Mouse (Mus musculus): ENCODE data around the gene Olfr1090. TPM values are rescaled to one million over a fixed set of nuclear protein-coding genes. Genes with fewer than 3 reads are reported as not detected.

The Olfr1090 gene
- not detected in 2 replicates for polyA plus RNA-seq (2012; ENCODE audit: insufficient read depth, low replicate concordance)

DNA sequence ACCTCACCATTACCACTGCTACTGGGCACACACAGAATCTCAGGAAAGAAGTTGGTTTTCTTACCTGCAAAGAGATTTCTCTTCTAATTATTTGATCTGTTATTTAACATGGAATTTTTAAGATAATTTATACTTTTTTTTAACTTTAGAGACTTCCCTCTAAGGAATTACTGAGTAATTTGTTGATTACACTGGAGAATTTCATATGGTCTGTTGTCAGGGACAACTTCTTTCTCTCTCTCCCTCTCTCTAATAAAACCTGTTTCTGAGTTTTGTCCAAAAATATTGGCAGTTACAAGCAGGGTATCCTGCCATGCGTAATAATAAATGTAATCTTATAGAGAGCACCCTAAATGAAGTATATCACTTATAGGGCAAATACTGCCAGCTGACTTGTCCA, at the start of gene Olfr1090:
Gene Olfr1090 (minus strand): TSS at position 101 of the 400 bp plus-strand sequence.
- Histone ChIP-seq H3K9me3 (no peaks in the 10 kb centered on the region), H3K36me3 (replicated peaks; ENCODE audit: low read length) (no peaks in the 10 kb centered on the region), H3K4me1 (no peaks in the 10 kb centered on the region), H3K4me3 (replicated peaks) (no peak within 1 kb of the TSS), H3K27me3 (replicated peaks) (no peaks in the 10 kb centered on the region)
- TF ChIP-seq FLI1 (IDR thresholded peaks at IDR 0.05; ENCODE audit: low read length) (no peak), GATA1 (IDR thresholded peaks at IDR 0.05; ENCODE audit: borderline replicate concordance, low read length) (no peak)

DNA sequence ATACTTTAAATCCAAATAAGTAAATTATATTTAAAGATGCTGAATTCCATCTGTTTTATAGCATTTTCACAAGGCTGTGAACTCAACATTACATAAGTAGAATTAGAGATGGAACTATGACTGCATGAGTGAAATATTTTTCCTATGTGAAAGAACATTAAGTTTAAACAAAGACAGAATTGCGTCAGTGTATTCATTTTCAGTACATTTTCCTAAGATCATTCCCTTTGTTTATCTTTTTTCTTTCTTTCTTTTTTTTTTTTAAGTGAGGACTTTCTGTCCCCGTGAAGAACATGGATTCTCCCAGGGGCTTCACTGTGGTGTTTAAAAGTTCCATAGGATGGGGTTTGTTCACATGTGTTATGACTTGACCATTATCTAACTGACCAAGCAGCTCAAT, 23.4 kb upstream of the Olfr1090 start, which contains the start of gene Olfr1093:
Gene Olfr1093 (plus strand): TSS at position 301 of the 400 bp plus-strand sequence.
- Histone ChIP-seq H3K36me3 (replicated peaks; ENCODE audit: low read length) (no peaks in the 10 kb centered on the region), H3K4me3 (replicated peaks) (no peak within 1 kb of the TSS)
- TF ChIP-seq GATA1 (IDR thresholded peaks at IDR 0.05; ENCODE audit: borderline replicate concordance, low read length), result no peak
- no peak for TF ChIP-seq FLI1 (IDR thresholded peaks at IDR 0.05; ENCODE audit: low read length)

DNA sequence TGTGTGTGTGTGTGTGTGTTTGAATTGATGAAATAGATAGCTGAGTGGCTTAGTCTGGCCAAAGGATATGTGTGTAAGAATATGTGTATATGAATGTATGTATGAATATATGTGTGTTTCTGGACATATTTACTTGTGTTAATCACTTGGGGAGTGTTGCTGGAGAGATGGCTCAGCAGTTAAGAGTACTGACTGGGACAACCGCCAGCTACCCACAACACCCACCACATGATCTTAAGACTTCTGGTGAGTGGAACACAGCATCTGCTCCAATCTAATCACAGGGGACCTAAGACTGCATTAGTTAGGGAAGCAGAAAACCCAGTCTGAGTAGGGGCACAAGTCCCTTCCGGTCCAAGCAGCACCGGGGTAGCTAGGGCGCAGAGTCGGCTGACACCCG, 2.3 kb upstream of the Olfr1090 start:
- no peaks in the 10 kb centered on the region for H3K36me3 ChIP-seq (replicated peaks; ENCODE audit: low read length)

More for the DNA sequence above, 23.4 kb upstream of the Olfr1090 start, which contains the start of gene Olfr1093:
- Histone ChIP-seq H3K4me1 (no peaks in the 10 kb centered on the region), H3K9me3 (no peaks in the 10 kb centered on the region), H3K27me3 (replicated peaks) (no peaks in the 10 kb centered on the region)

DNA sequence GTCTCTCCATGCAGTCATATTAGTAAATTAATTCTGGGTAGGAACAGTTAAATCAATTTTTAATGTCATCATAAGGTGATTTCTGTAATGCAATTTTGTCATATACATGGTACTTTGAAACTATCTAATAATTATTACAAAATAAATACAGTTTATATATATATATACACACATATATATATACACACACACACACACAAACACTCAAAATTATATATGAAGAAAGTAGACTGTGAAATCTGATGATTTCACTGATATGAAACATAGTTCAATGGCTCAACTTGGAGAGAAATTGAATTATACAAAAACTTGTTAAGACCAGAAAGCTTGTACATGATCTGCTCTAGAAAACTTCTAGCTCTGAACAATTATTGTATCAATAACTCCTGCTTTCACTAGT, 25.2 kb downstream of the Olfr1090 start, which contains the start of gene Olfr1089:
Gene Olfr1089 (minus strand): TSS at position 101 of the 400 bp plus-strand sequence.
- Histone ChIP-seq H3K4me1 (no peaks in the 10 kb centered on the region), H3K9me3 (no peaks in the 10 kb centered on the region), H3K27me3 (replicated peaks) (no peaks in the 10 kb centered on the region), H3K36me3 (replicated peaks; ENCODE audit: low read length) (no peaks in the 10 kb centered on the region), H3K4me3 (replicated peaks) (no peak within 1 kb of the TSS)
- TF ChIP-seq GATA1 (IDR thresholded peaks at IDR 0.05; ENCODE audit: borderline replicate concordance, low read length) (no peak), FLI1 (IDR thresholded peaks at IDR 0.05; ENCODE audit: low read length) (no peak)

More for the DNA sequence above, 2.3 kb upstream of the Olfr1090 start:
- H3K4me3 ChIP-seq (replicated peaks), result no peak overlapping the region
- no peaks in the 10 kb centered on the region for H3K4me1 ChIP-seq
- H3K27me3 ChIP-seq (replicated peaks), result no peaks in the 10 kb centered on the region
- TF ChIP-seq GATA1 (IDR thresholded peaks at IDR 0.05; ENCODE audit: borderline replicate concordance, low read length) (no peak), FLI1 (IDR thresholded peaks at IDR 0.05; ENCODE audit: low read length) (no peak)
- no peaks in the 10 kb centered on the region for H3K9me3 ChIP-seq

Other genes starting within 250 kb of the Olfr1090 start
- not detected in 2 replicates for gene Olfr1079, start 216.5 kb downstream of the Olfr1090 start, polyA plus RNA-seq (2012; ENCODE audit: insufficient read depth, low replicate concordance)
- not detected in 2 replicates for gene Olfr1080, start 200.8 kb downstream of the Olfr1090 start, polyA plus RNA-seq (2012; ENCODE audit: insufficient read depth, low replicate concordance)
- gene Olfr1082, start 160.0 kb downstream of the Olfr1090 start, polyA plus RNA-seq (2012; ENCODE audit: insufficient read depth, low replicate concordance), result not detected in 2 replicates
- gene Olfr1084, start 119.3 kb downstream of the Olfr1090 start, polyA plus RNA-seq (2012; ENCODE audit: insufficient read depth, low replicate concordance), result not detected in 2 replicates
- not detected in 2 replicates for gene Olfr1085, start 97.0 kb downstream of the Olfr1090 start, polyA plus RNA-seq (2012; ENCODE audit: insufficient read depth, low replicate concordance)
- gene Olfr1086, start 78.9 kb downstream of the Olfr1090 start, polyA plus RNA-seq (2012; ENCODE audit: insufficient read depth, low replicate concordance), result not detected in 2 replicates
- gene Olfr1087, start 60.6 kb downstream of the Olfr1090 start, polyA plus RNA-seq (2012; ENCODE audit: insufficient read depth, low replicate concordance), result not detected in 2 replicates
- not detected in 2 replicates for gene Olfr1089, start 25.3 kb downstream of the Olfr1090 start, polyA plus RNA-seq (2012; ENCODE audit: insufficient read depth, low replicate concordance)
- gene Olfr1093, start 23.5 kb upstream of the Olfr1090 start, polyA plus RNA-seq (2012; ENCODE audit: insufficient read depth, low replicate concordance), result 0.12 TPM in 1 of 2 replicates, not detected in the other
- not detected in 2 replicates for gene Olfr141, start 51.0 kb upstream of the Olfr1090 start, polyA plus RNA-seq (2012; ENCODE audit: insufficient read depth, low replicate concordance)
- gene Olfr1094, start 65.7 kb upstream of the Olfr1090 start, polyA plus RNA-seq (2012; ENCODE audit: insufficient read depth, low replicate concordance), result not detected in 2 replicates
- 4.0 TPM in 1 of 2 replicates, not detected in the other for gene Olfr1095, start 92.7 kb upstream of the Olfr1090 start, polyA plus RNA-seq (2012; ENCODE audit: insufficient read depth, low replicate concordance)
- not detected in 2 replicates for gene Gm13723, start 115.8 kb upstream of the Olfr1090 start, polyA plus RNA-seq (2012; ENCODE audit: insufficient read depth, low replicate concordance)
- not detected in 2 replicates for gene Olfr1097, start 133.2 kb upstream of the Olfr1090 start, polyA plus RNA-seq (2012; ENCODE audit: insufficient read depth, low replicate concordance)
- not detected in 2 replicates for gene Olfr1098, start 165.6 kb upstream of the Olfr1090 start, polyA plus RNA-seq (2012; ENCODE audit: insufficient read depth, low replicate concordance)
- not detected in 2 replicates for gene Olfr1099, start 201.7 kb upstream of the Olfr1090 start, polyA plus RNA-seq (2012; ENCODE audit: insufficient read depth, low replicate concordance)
- gene Olfr1100, start 221.0 kb upstream of the Olfr1090 start, polyA plus RNA-seq (2012; ENCODE audit: insufficient read depth, low replicate concordance), result not detected in 2 replicates
- not detected in 2 replicates for gene Olfr1101, start 232.2 kb upstream of the Olfr1090 start, polyA plus RNA-seq (2012; ENCODE audit: insufficient read depth, low replicate concordance)
- gene Olfr1102, start 239.4 kb upstream of the Olfr1090 start, polyA plus RNA-seq (2012; ENCODE audit: insufficient read depth, low replicate concordance), result not detected in 2 replicates

All from megakaryocyte, embryonic 14.5 days (primary cell).